Mouse (Mus musculus): ENCODE measurements around the gene Npr2.

The Npr2 gene

DNA sequence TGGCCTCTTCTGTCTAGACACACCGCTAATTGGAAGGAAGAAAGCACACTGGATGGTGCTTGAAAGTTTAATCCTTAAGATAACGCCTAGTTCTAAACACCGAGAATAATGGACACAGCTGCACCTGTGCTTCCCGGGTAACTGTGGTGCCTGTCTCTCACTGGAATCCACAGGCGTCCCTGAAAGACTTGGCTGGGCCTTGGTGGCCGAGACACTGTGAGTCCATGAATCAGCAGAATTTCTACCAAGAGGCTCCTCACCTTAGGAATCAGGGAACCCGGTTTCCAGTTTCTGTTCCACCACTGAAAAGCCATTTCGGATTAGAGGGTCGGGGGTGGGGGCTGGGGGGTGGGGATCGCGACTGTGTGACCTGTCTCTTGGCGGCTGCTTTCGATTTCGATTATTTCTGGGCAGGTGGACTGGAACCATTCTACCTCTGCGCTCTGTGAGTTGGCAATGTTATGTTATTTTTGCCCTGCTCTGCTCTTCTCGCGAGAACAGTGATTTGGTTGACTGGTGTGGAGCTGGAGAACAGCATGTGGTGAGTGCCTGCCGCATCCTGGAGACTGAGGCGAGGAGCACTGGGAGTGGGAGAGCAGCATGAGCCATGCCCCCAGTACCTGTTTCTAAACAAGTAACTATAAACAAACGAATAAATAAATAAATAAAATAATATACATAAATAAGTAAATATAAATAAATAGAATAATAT lies 2.5 kb upstream of the Npr2 start:
- DNase-seq (ENCODE audit: low read depth, low spot score) = no peak

DNA sequence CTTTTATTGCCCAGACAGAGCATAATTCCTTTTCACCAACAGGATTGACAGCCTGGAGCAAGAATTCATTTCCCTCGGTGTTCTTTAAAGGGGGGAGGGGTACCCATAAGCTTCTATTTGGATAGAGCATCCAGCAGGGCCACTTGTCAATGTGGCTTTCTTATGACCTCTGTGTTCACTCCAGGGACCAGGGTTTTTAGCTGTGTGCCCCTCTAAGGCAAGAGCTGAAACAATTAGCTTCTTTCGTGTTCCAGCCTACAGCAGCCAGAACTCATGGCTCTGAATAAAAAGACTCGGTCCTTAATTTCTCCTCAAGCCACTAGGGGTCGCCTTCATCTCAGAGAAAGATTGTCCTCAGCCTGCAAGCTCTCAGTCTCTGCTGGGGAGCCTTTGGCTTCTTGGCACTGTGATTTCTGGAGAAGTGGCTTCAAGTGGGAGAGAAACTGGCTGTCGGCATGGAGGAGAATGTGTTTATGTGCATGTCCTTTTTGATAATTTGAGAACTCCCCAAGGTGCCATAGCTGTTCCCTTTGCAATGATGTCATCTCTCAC lies 1.6 kb upstream of the Npr2 start:
- DNase-seq (ENCODE audit: low read depth, low spot score) = peak; percentile 90

DNA sequence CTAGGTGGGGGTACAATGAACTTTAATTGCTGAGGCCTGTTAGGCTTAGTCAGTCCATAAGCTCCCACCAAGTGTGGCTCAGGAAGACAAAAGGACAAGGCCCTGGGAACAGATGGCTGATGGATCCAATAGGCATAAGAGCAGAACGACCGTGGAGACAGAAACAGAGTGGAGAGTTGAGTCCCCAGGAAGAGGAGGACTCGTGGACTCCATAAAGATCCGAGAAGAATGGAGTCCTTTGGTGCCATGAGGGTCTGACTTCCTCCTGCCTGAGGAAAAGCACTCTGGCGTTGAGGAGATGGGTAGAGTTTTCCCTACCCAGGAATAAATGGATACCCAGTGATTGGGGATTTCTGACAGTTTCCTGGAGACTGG lies 1.1 kb upstream of the Npr2 start:
- DNase-seq (ENCODE audit: low read depth, low spot score) = no peak

DNA sequence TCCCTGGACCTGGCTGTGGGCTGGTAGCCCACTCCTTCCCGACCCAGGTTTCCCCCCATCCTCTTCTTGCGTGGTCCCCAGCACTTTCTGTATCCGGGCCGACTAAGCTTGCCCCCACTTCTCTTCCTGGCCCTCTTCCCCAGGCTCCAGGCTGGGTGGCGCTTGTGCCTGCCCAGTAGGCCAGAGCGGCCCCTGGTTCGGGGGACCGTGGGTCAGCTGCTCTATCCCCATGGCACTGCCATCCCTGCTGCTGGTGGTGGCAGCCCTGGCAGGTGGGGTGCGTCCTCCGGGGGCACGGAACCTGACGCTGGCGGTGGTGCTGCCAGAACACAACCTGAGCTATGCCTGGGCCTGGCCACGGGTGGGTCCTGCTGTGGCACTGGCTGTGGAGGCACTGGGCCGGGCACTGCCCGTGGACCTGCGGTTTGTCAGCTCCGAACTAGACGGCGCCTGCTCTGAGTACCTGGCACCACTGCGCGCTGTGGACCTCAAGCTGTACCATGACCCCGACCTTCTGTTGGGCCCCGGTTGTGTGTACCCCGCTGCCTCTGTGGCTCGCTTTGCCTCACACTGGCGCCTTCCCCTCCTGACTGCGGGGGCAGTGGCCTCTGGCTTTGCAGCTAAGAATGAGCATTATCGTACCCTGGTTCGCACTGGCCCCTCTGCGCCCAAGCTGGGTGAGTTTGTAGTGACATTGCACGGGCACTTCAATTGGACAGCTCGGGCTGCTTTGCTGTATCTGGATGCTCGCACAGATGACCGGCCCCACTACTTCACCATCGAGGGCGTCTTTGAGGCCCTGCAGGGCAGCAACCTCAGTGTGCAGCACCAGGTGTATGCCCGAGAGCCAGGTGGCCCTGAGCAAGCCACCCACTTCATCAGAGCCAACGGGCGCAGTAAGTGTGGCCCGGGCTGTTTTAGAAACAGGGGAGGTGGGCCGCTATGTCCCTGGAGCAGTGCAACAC lies 503 bp downstream of the Npr2 start:
- no peak for DNase-seq (ENCODE audit: low read depth, low spot score)

DNA sequence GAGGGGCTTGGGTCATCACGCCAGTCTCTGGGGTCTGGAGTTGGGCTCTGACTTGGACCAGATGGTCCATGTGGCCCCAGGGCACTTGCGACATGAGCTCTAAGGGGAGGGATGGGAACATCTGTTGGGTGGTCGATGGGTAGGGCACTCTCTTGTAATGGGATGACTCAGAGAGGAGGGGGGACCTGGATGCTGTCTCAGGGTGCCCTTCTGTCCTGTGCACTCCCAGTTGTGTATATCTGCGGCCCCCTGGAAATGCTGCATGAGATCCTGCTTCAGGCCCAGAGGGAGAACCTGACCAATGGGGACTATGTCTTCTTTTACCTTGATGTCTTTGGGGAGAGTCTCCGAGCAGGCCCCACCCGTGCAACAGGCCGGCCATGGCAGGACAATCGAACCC lies 1.6 kb downstream of the Npr2 start:
- DNase-seq (ENCODE audit: low read depth, low spot score) = no peak

DNA sequence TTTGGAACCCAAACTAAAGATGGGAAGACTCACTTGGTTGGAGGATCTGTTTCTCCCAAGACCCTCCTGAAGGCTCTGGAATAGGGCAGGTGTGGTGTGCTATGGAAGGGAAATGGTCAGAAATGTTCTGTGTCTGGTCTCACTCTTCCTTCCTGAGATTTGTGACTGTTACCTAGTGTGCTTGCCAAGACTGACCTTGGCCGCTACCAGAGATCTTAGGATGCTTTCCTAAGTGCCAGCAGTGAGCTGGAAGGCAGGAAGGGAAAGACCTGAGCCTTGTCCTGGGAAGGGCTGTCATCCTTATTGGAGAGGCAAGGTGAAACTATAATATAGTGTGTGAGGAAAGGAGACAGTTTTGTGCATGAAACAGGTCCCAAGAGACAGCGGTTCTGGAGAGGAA lies 2.0 kb downstream of the Npr2 start:
- DNase-seq (ENCODE audit: low read depth, low spot score) = no peak

DNA sequence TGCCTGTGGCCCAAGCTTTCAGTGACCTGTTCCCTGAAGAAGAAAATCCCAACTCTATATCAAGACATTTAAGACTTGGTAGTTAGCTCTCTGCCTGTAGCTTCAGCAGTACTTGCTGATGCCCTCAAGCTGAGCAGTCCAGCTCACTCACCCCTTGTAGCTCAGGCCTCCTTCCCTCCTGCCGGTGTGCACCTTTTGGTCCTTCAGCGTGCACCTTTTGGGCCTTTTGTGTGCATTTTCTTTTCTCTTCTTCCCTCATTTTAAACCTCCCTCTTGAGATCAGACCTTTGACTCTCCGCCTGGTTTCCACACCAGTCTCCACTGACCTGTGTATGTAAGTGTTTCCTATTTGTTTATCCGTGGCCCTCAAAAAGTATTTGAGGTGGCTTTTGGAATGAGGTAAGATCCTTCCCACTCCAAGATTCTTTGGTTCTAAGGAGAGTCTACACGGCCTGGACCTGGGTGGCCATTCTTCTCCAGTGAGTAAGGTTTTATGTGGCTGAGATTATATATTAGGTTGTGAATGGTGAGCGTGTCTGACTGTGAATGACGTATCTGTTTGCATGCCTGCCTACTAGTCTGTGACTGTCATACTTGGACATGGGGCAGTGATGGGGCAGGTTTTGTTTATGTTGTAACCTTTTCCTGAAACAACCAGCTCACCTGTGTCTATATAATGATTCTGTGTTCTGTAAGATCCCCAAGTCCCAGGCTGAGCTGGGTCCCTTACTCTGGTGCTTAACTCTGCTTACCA lies 3.1 kb downstream of the Npr2 start:
- DNase-seq (ENCODE audit: low read depth, low spot score) = no peak

DNA sequence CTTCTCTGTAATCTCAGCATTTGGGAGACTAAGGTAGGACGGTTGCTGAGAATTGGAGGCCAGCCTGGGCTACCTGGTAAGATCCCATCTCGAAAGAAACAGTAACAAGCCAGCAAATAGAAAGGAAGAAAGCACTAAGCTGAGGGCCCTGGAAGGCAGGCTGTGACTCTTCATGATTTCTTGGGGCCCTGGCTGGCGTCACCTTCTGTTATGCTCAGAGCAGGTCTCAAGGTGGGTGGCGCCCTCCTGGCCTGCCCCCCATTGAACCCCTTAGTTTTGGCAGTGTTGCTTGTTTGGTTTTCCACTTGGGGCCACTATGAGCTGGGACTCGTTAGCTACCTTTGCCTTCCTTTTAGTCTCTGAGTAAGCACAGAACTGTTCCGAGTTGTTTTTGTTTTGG lies 5.0 kb downstream of the Npr2 start:
- DNase-seq (ENCODE audit: low read depth, low spot score) = no peak

DNA sequence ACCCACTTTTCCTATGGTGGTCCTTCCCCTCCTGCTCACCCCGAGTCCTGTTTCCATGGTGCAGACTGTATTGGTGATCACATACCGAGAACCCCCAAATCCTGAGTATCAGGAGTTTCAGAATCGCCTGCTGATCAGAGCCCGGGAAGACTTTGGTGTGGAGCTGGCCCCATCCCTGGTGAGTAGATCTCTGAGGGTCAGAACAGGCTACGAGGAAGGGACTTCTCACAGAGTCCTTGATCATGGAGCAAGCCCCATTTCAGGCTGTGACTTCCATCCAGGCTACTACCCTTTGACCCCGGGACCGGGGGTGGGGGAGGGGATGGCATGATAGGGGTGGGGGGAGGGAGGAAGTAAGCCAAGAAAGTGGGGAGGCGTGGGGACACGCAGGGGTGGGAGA lies 8.3 kb downstream of the Npr2 start:
- DNase-seq (ENCODE audit: low read depth, low spot score) = no peak

DNA sequence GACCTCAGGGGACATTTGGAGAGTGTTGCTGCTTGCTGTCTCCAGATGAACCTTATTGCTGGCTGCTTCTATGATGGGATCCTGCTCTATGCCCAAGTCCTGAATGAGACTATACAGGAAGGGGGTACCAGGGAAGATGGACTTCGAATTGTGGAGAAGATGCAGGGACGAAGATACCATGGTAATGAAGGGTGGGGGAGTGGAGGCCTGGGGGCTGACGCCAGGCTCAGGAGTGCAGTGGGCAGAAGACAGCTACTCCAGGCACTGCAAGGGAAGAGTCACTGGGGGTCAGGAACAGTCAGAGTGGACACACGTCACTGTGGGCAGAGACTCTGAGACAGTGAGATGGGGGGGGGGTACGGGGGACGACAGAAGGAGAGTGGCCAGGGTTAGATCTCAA lies 8.8 kb downstream of the Npr2 start:
- DNase-seq (ENCODE audit: low read depth, low spot score) = no peak

DNA sequence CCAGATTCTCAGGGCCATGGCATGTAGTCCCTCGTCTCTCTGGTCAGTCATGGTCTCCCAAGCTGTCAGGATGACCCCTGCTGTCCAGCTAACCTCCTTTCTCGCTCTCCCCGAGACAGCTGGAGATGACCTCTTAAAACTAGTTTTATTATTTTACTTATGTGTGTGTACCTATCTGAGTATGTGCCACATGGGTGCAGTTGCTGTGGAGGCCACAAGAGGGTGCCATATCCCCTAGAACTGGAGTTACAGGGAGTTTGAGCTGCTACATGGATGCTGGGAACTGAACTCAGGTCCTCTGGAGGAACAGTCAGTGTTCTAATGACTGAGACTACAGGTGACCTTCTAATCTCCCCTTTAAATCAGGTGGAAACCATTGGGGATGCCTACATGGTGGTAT lies 18.0 kb downstream of the Npr2 start:
- DNase-seq (ENCODE audit: low read depth, low spot score) = no peak

DNA sequence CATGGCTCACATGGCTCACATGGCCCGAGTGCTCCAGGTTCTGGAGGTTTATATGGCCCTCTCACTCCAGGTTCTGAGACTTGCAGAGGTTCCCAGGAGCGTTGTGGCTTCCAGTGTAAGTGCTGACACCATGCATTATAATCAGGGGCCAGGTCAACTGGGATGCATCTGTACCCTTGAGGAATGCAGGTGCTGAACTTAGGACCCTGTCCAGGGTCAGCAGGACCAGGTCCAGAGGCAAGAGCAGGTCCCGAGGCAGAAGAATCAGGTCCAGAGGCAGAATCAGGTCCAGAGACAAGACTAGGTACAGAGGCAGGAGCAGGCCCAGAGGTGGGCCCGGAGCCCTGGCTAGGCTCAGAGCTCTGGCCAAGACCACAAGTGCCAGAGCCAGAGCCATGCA lies 21.0 kb downstream of the Npr2 start:
- DNase-seq (ENCODE audit: low read depth, low spot score) = no peak

DNA sequence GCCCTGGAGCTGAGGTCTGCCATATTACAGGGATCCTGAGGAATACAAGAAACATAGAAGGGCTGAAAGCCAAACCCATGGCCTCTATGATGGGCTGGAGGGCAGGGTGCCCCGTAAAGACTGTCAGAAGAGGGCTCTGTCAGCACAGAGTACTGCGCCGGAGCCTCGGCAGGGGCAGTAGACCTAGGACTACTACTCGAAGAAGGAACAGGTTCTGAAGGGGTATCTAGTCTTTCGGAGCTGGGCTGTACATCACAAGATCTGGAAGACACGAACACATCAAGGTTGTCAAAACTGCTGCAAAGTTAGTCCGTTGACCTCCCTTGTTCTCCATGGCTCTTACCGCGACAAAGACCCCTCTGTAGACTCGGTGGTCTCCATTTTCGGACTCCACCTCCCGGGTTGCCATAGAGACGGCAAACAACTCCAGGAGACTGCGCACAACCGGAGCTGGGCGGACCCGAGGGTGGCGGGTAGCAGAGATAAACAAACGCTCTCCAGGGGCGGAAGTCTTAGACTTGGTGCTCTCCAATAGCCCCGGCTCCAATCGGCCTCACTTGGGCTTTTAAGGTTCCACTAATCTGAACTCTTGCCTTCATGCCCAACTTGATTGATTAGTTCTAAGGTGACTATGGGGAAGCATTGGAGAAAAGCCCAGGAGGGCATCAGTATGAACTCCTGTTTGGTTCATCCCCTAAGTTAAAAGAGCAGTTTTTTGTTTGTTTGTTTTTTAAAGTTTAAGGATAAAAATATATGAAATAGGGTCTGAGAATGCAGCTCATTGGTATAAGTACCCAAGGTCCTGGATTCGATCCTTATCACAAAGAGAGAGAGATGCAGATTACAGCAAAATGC lies 21.7 kb downstream of the Npr2 start, which contains the start of gene Spag8:
Spag8 (minus strand) TSS at position 434 of the 855 bp plus-strand sequence.
- no peak for DNase-seq (ENCODE audit: low read depth, low spot score)

DNA sequence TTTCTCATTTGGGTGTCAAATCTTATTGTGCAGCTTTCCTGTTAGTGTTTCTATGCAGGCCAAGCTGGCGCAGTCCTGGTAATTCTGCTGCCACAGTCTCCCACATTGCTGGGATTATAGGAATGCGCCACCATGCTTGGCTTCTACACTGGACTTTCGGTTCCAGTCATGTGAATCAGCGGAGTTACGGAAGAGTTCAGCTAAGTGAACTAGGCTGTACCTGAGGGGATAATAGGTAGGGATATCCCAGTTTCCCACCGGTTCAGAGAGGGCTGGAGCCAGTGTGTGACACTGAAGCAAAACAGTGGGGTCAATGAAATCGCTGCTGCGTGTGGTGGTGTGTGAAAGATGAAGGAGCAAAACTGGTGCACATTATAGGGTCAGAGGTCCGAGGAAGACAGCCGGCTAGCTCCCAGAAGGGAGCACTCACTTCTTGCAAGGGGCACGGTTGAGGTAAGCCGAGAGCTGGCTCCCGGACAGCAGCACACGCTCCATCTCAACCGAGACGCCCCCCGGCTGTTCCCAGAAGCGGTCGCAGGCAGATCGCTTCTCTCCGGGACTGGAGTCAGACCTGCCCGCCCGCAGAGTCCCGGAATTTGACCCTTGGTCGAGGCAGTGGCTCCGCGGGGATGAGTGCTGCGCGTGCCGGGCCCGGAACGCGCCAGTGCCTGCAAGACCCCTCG lies 24.1 kb downstream of the Npr2 start:
- DNase-seq (ENCODE audit: low read depth, low spot score) = no peak

DNA sequence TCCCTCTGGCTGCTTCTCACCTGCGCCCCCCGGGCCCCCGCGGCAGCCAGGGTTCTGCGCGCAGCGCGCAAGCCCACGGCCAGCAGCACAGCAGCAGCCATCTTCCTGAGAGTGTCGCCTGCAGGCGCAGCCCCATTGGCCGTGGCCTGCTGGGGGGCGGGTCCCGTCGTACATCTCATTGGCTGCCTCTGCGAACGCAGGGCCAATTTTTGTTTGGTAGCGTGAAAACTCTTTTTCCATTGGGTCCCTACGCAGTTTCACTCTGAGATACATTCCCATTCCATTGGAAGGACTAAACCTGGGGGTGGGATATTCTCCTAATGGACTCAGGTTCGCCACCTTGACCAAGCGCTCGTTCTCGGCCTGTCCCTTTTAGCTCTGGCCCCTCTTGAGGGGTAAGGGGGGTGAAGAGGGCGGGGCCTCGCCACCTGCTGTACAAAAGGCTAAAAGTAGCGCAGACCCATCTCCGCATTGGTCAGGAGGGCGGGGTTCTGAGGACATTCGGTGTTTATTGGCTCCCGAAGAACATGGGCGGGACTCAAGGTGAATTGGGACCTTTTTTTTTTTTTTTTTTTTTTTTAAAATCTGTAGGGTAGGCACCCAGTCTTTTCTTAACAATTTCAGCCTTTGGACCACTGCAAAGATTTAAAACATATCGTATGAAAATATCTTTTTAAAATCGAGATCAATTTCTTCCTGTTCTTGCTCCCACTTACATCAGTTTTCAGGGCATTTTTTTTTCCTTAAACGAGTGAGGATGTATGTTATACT lies 24.8 kb downstream of the Npr2 start, which contains the start of gene Hint2:
Hint2 (minus strand) TSS at position 128 of the 771 bp plus-strand sequence.
- peak; percentile 99 for DNase-seq (ENCODE audit: low read depth, low spot score)

DNA sequence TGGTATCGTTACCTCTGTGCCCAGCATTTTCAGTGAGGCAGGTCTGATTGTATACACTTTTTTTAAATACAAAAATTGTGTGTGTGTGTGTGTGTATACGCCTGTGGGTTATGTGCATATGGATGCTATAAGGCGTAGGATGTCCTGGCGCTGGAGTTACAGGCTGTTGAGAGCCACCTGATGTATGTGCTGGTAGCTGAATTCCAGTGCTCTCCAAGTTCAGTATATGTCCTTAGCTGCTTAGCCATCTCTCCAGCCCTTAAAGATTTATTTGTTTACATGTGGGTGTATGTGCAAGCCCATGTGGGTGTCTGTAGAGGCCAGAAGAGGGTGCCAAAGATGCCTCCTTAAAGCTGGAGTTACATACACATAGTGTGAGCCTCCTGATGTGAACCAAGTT lies 25.4 kb downstream of the Npr2 start:
- DNase-seq (ENCODE audit: low read depth, low spot score) = no peak

DNA sequence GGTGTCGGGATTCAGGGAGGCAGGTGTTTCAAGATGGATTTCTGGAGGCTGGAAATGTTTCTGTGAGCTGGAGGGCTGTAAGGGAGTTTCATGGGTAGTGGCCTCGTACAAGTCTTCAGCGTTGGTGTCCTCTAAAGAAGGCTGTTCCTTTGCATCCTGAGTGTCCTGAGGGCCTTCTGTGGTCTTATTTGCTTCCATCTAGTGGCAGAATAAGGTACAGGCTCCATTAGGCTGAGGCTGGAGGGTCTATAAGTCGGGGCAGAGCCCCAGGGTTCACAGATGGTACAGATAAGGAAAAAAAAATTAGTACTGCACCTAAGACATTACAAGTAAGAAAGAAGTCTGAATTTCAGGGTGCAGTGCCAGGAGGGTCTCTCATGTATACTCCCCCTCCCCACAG lies 34.7 kb downstream of the Npr2 start:
- no peak for DNase-seq (ENCODE audit: low read depth, low spot score)

DNA sequence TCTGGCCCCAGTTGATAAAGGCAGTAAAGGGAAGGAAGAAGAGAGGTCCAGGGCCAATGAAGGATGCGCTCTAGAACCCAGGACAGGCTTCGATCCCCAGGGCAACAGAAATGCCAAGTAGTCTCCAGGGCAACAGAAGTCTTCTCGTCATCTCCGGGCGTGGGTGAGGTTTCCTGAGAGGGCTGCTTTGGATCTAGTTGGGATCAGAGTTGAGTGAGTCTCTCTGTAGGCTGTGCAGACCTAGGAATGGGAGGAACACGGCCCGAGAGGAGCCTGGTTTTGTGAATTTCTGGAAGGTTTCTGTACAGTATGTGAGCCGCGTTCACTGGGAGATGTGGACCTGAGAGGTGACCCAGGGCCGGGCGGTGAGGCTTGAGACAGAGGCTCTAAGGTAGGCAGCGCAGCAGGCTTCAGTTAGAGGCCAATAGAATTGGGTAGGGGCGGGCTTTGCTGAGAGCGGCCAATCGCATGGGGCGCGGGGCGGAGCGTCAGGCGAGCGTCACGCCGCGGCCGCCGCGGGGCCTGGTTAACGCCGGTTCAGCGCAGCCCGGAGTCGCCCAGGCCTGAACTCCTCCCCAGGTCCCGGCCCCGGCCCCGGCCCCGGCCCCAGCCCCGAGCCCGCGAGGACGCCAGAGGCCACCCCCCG lies 37.2 kb downstream of the Npr2 start, which contains the start of the genes Tmem8b and Fam221b:
Tmem8b (plus strand) TSS at position 190 of the 646 bp plus-strand sequence.
Fam221b (minus strand) TSS at position 364 of the 646 bp plus-strand sequence.
- peak; percentile 77 for DNase-seq (ENCODE audit: low read depth, low spot score)

DNA sequence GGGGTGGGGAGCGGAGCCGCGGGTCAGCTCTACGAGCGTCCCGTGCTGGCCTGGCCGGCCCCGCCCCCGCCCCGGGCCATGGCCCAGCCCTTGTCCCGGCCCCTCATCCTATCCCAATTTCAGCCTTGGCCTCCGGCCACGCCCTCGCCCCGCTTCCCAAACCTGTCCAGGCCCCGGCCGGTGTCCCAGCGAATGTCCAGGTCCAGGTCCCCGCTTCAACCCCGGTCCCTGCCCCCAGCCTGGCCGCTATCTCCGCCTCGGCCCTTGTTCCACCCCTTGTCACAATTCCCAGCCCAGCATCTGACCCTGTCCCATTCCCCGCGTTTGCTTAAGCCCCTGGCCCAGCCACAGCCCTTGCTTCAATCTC lies 37.7 kb downstream of the Npr2 start:
- no peak for DNase-seq (ENCODE audit: low read depth, low spot score)

Data from telencephalon, adult 2 months (tissue).